Mouse (Mus musculus) mouse trophoblast stem cell (cell line): ENCODE measurements around the gene Pigx.

Source experiments
- in situ Hi-C, 2 experiments: fragments of 300-500 bp; cut with MseI, MboI; formaldehyde crosslinking; loops; 2 replicates in 1 of 2; 3 replicates in 1 of 2; pipeline ENCODE4 v1.15.1; 2025

Pigx gene

DNA sequence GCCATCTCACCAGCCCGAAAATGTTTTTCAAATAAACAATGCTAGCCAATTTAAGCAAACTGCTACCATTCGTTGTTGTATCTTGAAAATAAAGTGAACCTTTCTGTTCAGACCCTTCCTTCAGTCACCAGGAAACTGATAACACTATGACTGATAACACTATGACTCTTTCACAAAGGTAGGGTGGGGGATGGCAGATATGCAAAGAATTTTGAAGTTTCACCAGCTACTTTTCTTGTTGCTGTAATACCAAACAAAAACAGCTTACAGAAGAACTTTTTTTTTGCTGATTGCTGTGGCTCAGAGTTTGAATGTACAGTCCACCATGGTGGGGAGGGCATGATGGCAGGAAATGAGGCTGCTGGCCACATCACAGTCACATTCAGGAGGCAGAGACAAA is 37.3 kb downstream of the Pigx start:
- in situ Hi-C loops = no loop called here

GRCm38 (mm10) chr16:32059840-32060523 is 39.6 kb downstream of the Pigx start:
- in situ Hi-C loops = no loop called here

DNA sequence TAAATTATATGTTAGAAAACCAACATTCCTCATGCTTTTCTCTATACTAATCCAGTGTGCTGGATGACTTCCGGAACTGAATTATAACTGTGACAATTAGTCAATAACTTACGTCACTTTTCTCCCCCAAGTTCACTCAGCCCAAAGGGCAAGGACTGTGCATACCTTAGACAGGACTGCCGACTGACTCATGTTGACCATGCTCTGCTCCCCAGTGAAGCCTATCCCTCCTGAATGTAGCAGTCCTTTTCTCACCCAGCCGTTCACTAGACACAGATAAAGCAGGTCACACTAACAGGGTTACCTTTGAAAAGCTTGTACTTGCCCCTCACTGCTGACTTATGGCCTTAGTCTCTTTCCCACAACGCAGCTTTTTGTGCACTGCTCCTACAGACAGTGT is 40.7 kb downstream of the Pigx start:
- in situ Hi-C loops = no loop called here

- in situ Hi-C loops = no loop called here
Observed at GRCm38 (mm10) chr16:32042367-32042766, 57.2 kb downstream of the Pigx start.
